Mouse (Mus musculus): ENCODE measurements around the gene Ahsg. TPM values are rescaled to one million over a fixed set of nuclear protein-coding genes. Genes with fewer than 3 reads are reported as not detected.

Ahsg gene
- polyA plus RNA-seq, 1 experiment from 2014 or later = 2.9 TPM

GRCm38 (mm10) chr16:22873369-22873768 lies 17.7 kb upstream of the Ahsg start:
- Histone ChIP-seq H3K27ac (no peak overlapping the region), H3K9ac (no peak overlapping the region), H3K36me3 (peaks cover 50% of the 10 kb centered on the region), H3K9me3 (no peaks in the 10 kb centered on the region), H3K4me3 (no peak overlapping the region), H3K27me3 (no peaks in the 10 kb centered on the region), H3K4me1 (no peaks in the 10 kb centered on the region), H3K4me2 (no peak overlapping the region)
- WGBS = 70% methylated on average over 4 of the region's 4 CpGs
- no peak for ATAC-seq (ENCODE audit: borderline replicate concordance, extremely low read depth, low FRiP score, low TSS enrichment)

GRCm38 (mm10) chr16:22876218-22877043 lies 14.6 kb upstream of the Ahsg start:
- Histone ChIP-seq H3K9ac (no peak overlapping the region), H3K4me2 (no peak overlapping the region), H3K9me3 (no peaks in the 10 kb centered on the region), H3K27ac (no peak overlapping the region), H3K27me3 (no peaks in the 10 kb centered on the region), H3K36me3 (peaks cover 19% of the 10 kb centered on the region), H3K4me3 (no peak overlapping the region), H3K4me1 (no peaks in the 10 kb centered on the region)
- no peak for ATAC-seq (ENCODE audit: borderline replicate concordance, extremely low read depth, low FRiP score, low TSS enrichment)
- WGBS = 36% methylated on average over 9 of the region's 9 CpGs

DNA sequence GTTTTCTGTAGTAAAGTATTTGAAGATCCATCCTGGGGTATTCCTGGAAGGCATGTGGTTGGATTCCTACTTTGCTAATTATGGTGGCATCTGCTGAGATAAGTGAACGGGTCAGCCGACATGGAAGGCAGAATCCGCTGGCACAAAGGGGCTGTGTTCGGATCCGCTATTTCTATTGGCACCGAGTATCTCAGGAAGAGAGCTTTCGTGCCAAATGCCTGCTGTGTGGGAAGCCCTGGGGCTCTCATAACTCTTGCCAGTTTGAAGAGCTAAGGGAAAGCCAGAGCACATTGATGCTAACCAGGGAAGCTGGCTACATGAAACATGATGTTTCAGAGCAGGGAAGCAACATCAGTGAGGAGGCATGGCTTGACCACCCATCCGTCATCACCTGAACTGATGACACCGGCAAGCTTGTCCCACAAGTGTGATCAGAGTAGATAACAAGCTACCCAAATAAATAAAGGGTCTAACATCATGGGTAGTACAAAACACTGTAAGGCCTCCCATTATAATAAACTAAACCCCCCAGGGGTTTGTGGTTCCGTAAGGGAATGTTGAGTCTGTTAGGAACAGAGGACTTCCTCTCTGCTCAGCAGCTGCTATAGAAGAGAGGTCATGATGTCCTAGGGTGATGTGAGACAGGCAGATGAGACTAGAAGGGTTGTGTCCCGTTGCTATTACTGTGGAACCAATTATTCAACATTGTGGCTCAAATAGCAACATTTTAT lies 13.3 kb upstream of the Ahsg start:
- WGBS = 63% methylated on average over 11 of the region's 11 CpGs
- no peak overlapping the region for H3K27ac ChIP-seq
- H3K4me2 ChIP-seq = no peak overlapping the region
- H3K9me3 ChIP-seq = no peaks in the 10 kb centered on the region
- H3K9ac ChIP-seq = no peak overlapping the region
- no peak for ATAC-seq (ENCODE audit: borderline replicate concordance, extremely low read depth, low FRiP score, low TSS enrichment)
- no peaks in the 10 kb centered on the region for H3K4me1 ChIP-seq
- H3K27me3 ChIP-seq = no peaks in the 10 kb centered on the region
- H3K36me3 ChIP-seq = peaks cover 5% of the 10 kb centered on the region
- no peak overlapping the region for H3K4me3 ChIP-seq

DNA sequence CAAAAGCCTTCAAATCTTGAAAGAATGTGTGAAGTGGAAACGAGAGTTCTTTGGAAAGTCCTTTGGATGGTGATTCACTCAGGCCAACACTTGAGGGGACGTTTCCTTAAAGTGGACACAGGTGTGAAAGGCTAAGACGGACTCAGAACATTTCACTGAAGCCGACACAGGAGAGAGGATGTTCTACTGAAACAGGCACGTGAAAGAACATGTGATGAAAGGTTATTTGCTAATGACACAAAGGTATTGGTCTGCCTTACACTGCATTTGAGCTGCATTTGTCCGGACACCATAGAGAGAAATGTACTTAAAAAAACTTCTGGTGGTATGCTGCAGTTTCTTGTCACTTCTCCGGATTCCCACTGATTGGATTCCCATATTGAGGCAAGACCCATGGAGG lies 12.4 kb upstream of the Ahsg start:
- Histone ChIP-seq H3K9ac (no peak overlapping the region), H3K4me2 (no peak overlapping the region), H3K4me1 (no peaks in the 10 kb centered on the region), H3K36me3 (no peaks in the 10 kb centered on the region), H3K4me3 (no peak overlapping the region), H3K27me3 (no peaks in the 10 kb centered on the region), H3K9me3 (no peaks in the 10 kb centered on the region), H3K27ac (no peak overlapping the region)
- no peak for ATAC-seq (ENCODE audit: borderline replicate concordance, extremely low read depth, low FRiP score, low TSS enrichment)
- 58% methylated on average over 7 of the region's 7 CpGs for WGBS

GRCm38 (mm10) chr16:22879945-22880595 lies 11.0 kb upstream of the Ahsg start:
- no peak for ATAC-seq (ENCODE audit: borderline replicate concordance, extremely low read depth, low FRiP score, low TSS enrichment)
- no peak overlapping the region for H3K4me2 ChIP-seq
- no peak overlapping the region for H3K27ac ChIP-seq
- H3K36me3 ChIP-seq = no peaks in the 10 kb centered on the region
- H3K27me3 ChIP-seq = no peaks in the 10 kb centered on the region
- H3K9me3 ChIP-seq = no peaks in the 10 kb centered on the region
- no peaks in the 10 kb centered on the region for H3K4me1 ChIP-seq
- H3K9ac ChIP-seq = no peak overlapping the region
- H3K4me3 ChIP-seq = no peak overlapping the region
- 48% methylated on average over 7 of the region's 7 CpGs for WGBS

DNA sequence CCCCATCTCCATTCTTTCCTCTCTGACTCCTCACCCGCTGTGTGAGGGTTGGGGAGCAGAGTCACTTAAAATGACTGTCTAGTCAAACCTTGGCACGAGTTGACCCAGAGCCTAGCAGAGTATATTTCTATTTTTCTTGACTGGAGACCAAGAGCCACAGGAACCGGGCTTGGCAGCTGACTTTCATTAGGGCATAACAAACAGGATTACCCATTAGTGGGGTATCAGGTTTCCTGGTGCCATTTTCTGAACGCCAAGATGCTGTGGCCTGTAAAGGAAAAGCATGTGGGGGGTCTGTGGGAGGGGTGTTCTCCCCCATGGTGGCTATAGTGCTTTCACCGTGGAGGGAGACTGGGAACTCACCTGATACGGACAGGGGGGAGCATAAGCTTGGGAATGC lies 10.2 kb upstream of the Ahsg start:
- no peaks in the 10 kb centered on the region for H3K27me3 ChIP-seq
- H3K9ac ChIP-seq = no peak overlapping the region
- no peak overlapping the region for H3K27ac ChIP-seq
- WGBS = 23% methylated on average over 6 of the region's 6 CpGs
- no peaks in the 10 kb centered on the region for H3K4me1 ChIP-seq
- no peak overlapping the region for H3K4me3 ChIP-seq
- no peak for ATAC-seq (ENCODE audit: borderline replicate concordance, extremely low read depth, low FRiP score, low TSS enrichment)
- no peaks in the 10 kb centered on the region for H3K9me3 ChIP-seq
- no peaks in the 10 kb centered on the region for H3K36me3 ChIP-seq
- no peak overlapping the region for H3K4me2 ChIP-seq

DNA sequence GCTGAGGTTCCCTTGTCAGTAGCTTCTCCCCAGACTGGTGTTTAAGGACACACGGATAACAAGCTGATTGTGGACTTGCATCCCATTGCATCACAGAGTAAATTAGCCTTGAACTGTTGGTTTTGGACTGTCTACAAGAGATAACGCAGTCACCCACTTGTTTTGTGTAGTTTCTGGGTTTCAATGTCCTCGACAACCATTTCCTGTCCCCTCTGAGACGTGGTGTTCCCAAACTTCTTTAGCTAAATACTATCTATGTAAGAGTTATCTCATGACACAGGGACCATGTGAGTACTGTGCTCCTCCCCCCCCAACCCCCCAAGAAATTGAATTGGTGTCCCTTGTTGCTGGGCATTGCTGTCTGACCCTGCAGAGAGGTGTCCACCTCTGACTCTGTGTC lies 9.6 kb upstream of the Ahsg start:
- no peak for ATAC-seq (ENCODE audit: borderline replicate concordance, extremely low read depth, low FRiP score, low TSS enrichment)
- Histone ChIP-seq H3K4me2 (no peak overlapping the region), H3K4me3 (no peak overlapping the region), H3K27ac (no peak overlapping the region), H3K4me1 (no peaks in the 10 kb centered on the region), H3K9ac (no peak overlapping the region), H3K27me3 (no peaks in the 10 kb centered on the region), H3K9me3 (no peaks in the 10 kb centered on the region), H3K36me3 (no peaks in the 10 kb centered on the region)
- 35% methylated on average over 4 of the region's 4 CpGs for WGBS

GRCm38 (mm10) chr16:22883441-22883840 lies 7.6 kb upstream of the Ahsg start:
- no peak for ATAC-seq (ENCODE audit: borderline replicate concordance, extremely low read depth, low FRiP score, low TSS enrichment)
- no peaks in the 10 kb centered on the region for H3K4me1 ChIP-seq
- no peaks in the 10 kb centered on the region for H3K9me3 ChIP-seq
- H3K36me3 ChIP-seq = no peaks in the 10 kb centered on the region
- no peak overlapping the region for H3K4me3 ChIP-seq
- no peak overlapping the region for H3K9ac ChIP-seq
- H3K4me2 ChIP-seq = no peak overlapping the region
- H3K27me3 ChIP-seq = no peaks in the 10 kb centered on the region
- 73% methylated on average over 5 of the region's 5 CpGs for WGBS
- no peak overlapping the region for H3K27ac ChIP-seq

GRCm38 (mm10) chr16:22885356-22885755 lies 5.7 kb upstream of the Ahsg start:
- Histone ChIP-seq H3K27ac (no peak overlapping the region), H3K36me3 (no peaks in the 10 kb centered on the region), H3K27me3 (no peaks in the 10 kb centered on the region; the same call in 1 of the 2 replicates), H3K9me3 (no peaks in the 10 kb centered on the region), H3K9ac (no peak overlapping the region), H3K4me3 (no peak overlapping the region), H3K4me1 (no peaks in the 10 kb centered on the region), H3K4me2 (no peak overlapping the region)
- WGBS = 12% methylated on average over 4 of the region's 4 CpGs
- no peak for ATAC-seq (ENCODE audit: borderline replicate concordance, extremely low read depth, low FRiP score, low TSS enrichment)

DNA sequence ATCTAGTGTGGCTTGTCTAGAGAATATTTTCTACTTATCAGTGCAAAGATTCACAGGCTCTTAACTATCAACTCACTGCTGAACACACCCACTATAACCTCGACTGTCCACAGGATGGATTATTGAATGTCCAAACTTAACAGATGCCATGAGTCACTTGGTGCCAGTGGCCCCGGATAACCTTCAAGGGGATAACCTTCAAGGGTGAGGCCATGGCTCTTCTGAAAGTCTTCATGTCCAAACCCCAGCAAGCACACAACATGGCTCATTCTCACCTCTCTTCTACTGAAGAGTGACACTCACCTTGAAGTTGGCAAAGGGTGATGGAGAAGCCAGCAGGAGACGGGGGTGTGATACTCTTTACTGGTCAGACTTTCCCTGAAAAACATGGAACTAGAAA lies 4.4 kb upstream of the Ahsg start:
- 66% methylated on average over 3 of the region's 3 CpGs for WGBS
- no peaks in the 10 kb centered on the region for H3K36me3 ChIP-seq
- no peak for ATAC-seq (ENCODE audit: borderline replicate concordance, extremely low read depth, low FRiP score, low TSS enrichment)

DNA sequence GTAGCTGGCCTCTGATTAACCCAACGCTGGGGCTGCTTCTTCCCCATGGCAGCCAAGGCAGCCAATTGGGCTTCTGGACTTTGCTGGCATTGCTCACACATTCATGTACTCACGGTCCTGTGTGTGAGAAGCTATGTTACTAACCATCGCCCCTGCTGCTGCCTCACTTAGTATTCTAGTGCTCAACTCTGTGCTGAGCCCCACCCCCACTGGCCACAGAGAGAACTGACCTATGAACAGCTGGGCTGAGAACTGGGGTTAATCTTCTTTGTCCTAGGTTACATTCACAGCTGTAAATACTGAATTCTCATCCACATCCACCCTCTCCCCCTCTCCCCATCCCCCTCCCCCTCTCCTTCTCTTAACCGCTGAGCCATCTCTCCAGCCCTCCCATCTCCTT lies 2.2 kb upstream of the Ahsg start:
- Histone ChIP-seq H3K9ac (no peak overlapping the region), H3K27me3 (no peaks in the 10 kb centered on the region; the same call in 1 of the 2 replicates), H3K27ac (no peak overlapping the region), H3K4me1 (no peaks in the 10 kb centered on the region), H3K9me3 (no peaks in the 10 kb centered on the region), H3K4me2 (no peak overlapping the region), H3K36me3 (no peaks in the 10 kb centered on the region), H3K4me3 (no peak overlapping the region)
- 70% methylated on average over 4 of the region's 4 CpGs for WGBS
- no peak for ATAC-seq (ENCODE audit: borderline replicate concordance, extremely low read depth, low FRiP score, low TSS enrichment)

More for the DNA sequence above, 4.4 kb upstream of the Ahsg start:
- Histone ChIP-seq H3K27ac (no peak overlapping the region), H3K4me1 (no peaks in the 10 kb centered on the region), H3K9ac (no peak overlapping the region), H3K4me3 (no peak overlapping the region), H3K4me2 (no peak overlapping the region), H3K9me3 (no peaks in the 10 kb centered on the region), H3K27me3 (no peaks in the 10 kb centered on the region; the same call in 1 of the 2 replicates)

DNA sequence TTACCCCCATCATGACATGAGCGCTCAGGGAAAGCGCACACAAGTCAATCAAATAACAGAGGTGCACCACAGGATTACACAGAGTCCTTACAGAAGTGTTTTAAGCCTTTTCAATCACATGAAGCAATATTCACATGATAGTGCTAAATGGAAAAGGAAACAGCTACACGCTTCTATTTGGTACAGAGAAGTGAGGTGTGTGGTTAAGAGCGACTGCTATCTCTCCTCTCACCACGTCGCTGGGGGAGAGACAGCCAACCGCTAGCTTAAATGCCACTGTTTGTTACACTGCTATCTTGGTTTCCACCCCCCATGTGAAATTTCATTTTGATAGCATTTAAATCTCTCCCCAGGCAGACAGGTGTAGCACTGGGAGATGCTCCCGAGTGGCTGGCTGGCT lies 1.4 kb upstream of the Ahsg start:
- no peak for ATAC-seq (ENCODE audit: borderline replicate concordance, extremely low read depth, low FRiP score, low TSS enrichment)
- Histone ChIP-seq H3K9me3 (no peaks in the 10 kb centered on the region), H3K9ac (no peak overlapping the region), H3K27me3 (no peaks in the 10 kb centered on the region; the same call in 1 of the 2 replicates), H3K4me3 (no peak overlapping the region), H3K4me2 (no peak overlapping the region), H3K4me1 (no peaks in the 10 kb centered on the region), H3K36me3 (no peaks in the 10 kb centered on the region), H3K27ac (no peak overlapping the region)
- 79% methylated on average over 8 of the region's 8 CpGs for WGBS
